Mouse (Mus musculus): ENCODE results near the gene Foxo1. TPM values are rescaled to one million over a fixed set of nuclear protein-coding genes. Genes with fewer than 3 reads are reported as not detected.

The Foxo1 gene
- polyA plus RNA-seq, 1 experiment from 2014 or later: 4.3 TPM

GRCm38 (mm10) chr3:52327146-52327545, 59.0 kb downstream of the Foxo1 start:
- Histone ChIP-seq H3K9ac (no peak overlapping the region), H3K9me3 (no peaks in the 10 kb centered on the region), H3K4me3 (no peak overlapping the region), H3K4me2 (replicated peaks) (no peak overlapping the region), H3K4me1 (no peaks in the 10 kb centered on the region; the same call in 1 of the 2 replicates), H3K36me3 (no peaks in the 10 kb centered on the region), H3K27me3 (replicated peaks) (no peaks in the 10 kb centered on the region), H3K27ac (no peak overlapping the region)
- ATAC-seq (ENCODE audit: low FRiP score, low read depth): no peak
- 86% methylated on average over 13 of the region's 13 CpGs for WGBS

- Histone ChIP-seq H3K9ac (no peak overlapping the region), H3K27me3 (replicated peaks) (no peaks in the 10 kb centered on the region), H3K4me2 (replicated peaks) (no peak overlapping the region), H3K27ac (no peak overlapping the region), H3K4me3 (no peak overlapping the region), H3K4me1 (no peaks in the 10 kb centered on the region), H3K9me3 (no peaks in the 10 kb centered on the region), H3K36me3 (no peaks in the 10 kb centered on the region)
- no peak for ATAC-seq (ENCODE audit: low FRiP score, low read depth)
- 95% methylated on average over 1 of the region's 1 CpGs for WGBS
These were observed 63.6 kb downstream of the Foxo1 start for GRCm38 (mm10) chr3:52331709-52332108.

GRCm38 (mm10) chr3:52338761-52339160, 70.6 kb downstream of the Foxo1 start:
- no peaks in the 10 kb centered on the region for H3K27me3 ChIP-seq (replicated peaks)
- no peak overlapping the region for H3K4me3 ChIP-seq
- WGBS: 90% methylated on average over 4 of the region's 4 CpGs
- H3K4me1 ChIP-seq: peaks cover 4% of the 10 kb centered on the region; the same call in 1 of the 2 replicates
- H3K27ac ChIP-seq: no peak overlapping the region
- no peak overlapping the region for H3K9ac ChIP-seq
- H3K4me2 ChIP-seq (replicated peaks): no peak overlapping the region
- H3K36me3 ChIP-seq: no peaks in the 10 kb centered on the region
- ATAC-seq (ENCODE audit: low FRiP score, low read depth): no peak
- no peaks in the 10 kb centered on the region for H3K9me3 ChIP-seq

GRCm38 (mm10) chr3:52340336-52341034, 72.3 kb downstream of the Foxo1 start:
- Histone ChIP-seq H3K9me3 (no peaks in the 10 kb centered on the region), H3K36me3 (no peaks in the 10 kb centered on the region), H3K4me1 (peaks cover 4% of the 10 kb centered on the region; the same call in 1 of the 2 replicates), H3K9ac (no peak overlapping the region), H3K27ac (no peak overlapping the region), H3K27me3 (replicated peaks) (no peaks in the 10 kb centered on the region), H3K4me3 (no peak overlapping the region), H3K4me2 (replicated peaks) (no peak overlapping the region)
- WGBS: 91% methylated on average over 12 of the region's 12 CpGs
- ATAC-seq (ENCODE audit: low FRiP score, low read depth): no peak

GRCm38 (mm10) chr3:52342226-52342625, 74.1 kb downstream of the Foxo1 start:
- 74% methylated on average over 3 of the region's 3 CpGs for WGBS
- H3K9ac ChIP-seq: no peak overlapping the region
- no peak overlapping the region for H3K4me3 ChIP-seq
- H3K36me3 ChIP-seq: no peaks in the 10 kb centered on the region
- no peak for ATAC-seq (ENCODE audit: low FRiP score, low read depth)
- no peaks in the 10 kb centered on the region for H3K27me3 ChIP-seq (replicated peaks)
- H3K4me2 ChIP-seq (replicated peaks): no peak overlapping the region
- no peak overlapping the region for H3K27ac ChIP-seq
- H3K9me3 ChIP-seq: no peaks in the 10 kb centered on the region
- peaks cover 4% of the 10 kb centered on the region; the same call in 1 of the 2 replicates for H3K4me1 ChIP-seq

GRCm38 (mm10) chr3:52342801-52343200, 74.7 kb downstream of the Foxo1 start:
- WGBS: 41% methylated on average over 3 of the region's 3 CpGs
- Histone ChIP-seq H3K36me3 (no peaks in the 10 kb centered on the region), H3K9ac (no peak overlapping the region), H3K27ac (no peak overlapping the region), H3K27me3 (replicated peaks) (no peaks in the 10 kb centered on the region), H3K4me3 (no peak overlapping the region), H3K4me1 (peaks cover 4% of the 10 kb centered on the region; the same call in 1 of the 2 replicates), H3K9me3 (no peaks in the 10 kb centered on the region), H3K4me2 (replicated peaks) (no peak overlapping the region)
- ATAC-seq (ENCODE audit: low FRiP score, low read depth): no peak

GRCm38 (mm10) chr3:52343270-52344070, 75.3 kb downstream of the Foxo1 start:
- Histone ChIP-seq H3K9me3 (no peaks in the 10 kb centered on the region), H3K4me1 (peaks cover 4% of the 10 kb centered on the region; the same call in 1 of the 2 replicates), H3K4me3 (no peak overlapping the region), H3K27ac (no peak overlapping the region), H3K9ac (no peak overlapping the region), H3K27me3 (replicated peaks) (no peaks in the 10 kb centered on the region), H3K4me2 (replicated peaks) (no peak overlapping the region), H3K36me3 (no peaks in the 10 kb centered on the region)
- no peak for ATAC-seq (ENCODE audit: low FRiP score, low read depth)
- 90% methylated on average over 6 of the region's 6 CpGs for WGBS

- H3K4me1 ChIP-seq: peaks cover 4% of the 10 kb centered on the region; the same call in 1 of the 2 replicates
- no peaks in the 10 kb centered on the region for H3K9me3 ChIP-seq
- H3K9ac ChIP-seq: no peak overlapping the region
- no peaks in the 10 kb centered on the region for H3K27me3 ChIP-seq (replicated peaks)
- no peaks in the 10 kb centered on the region for H3K36me3 ChIP-seq
- H3K27ac ChIP-seq: no peak overlapping the region
- H3K4me2 ChIP-seq (replicated peaks): no peak overlapping the region
- H3K4me3 ChIP-seq: no peak overlapping the region
- no peak for ATAC-seq (ENCODE audit: low FRiP score, low read depth)
- WGBS: 96% methylated on average over 11 of the region's 11 CpGs
These were observed 77.7 kb downstream of the Foxo1 start for GRCm38 (mm10) chr3:52345881-52346280.

GRCm38 (mm10) chr3:52346986-52347710, 79.0 kb downstream of the Foxo1 start:
- no peaks in the 10 kb centered on the region for H3K9me3 ChIP-seq
- WGBS: 83% methylated on average over 4 of the region's 4 CpGs

GRCm38 (mm10) chr3:52347980-52348622, 80.0 kb downstream of the Foxo1 start:
- no peak for ATAC-seq (ENCODE audit: low FRiP score, low read depth)
- 41% methylated on average over 10 of the region's 10 CpGs for WGBS
- Histone ChIP-seq H3K9me3 (no peaks in the 10 kb centered on the region), H3K4me3 (no peak overlapping the region), H3K27me3 (replicated peaks) (no peaks in the 10 kb centered on the region), H3K4me1 (no peaks in the 10 kb centered on the region), H3K27ac (no peak overlapping the region), H3K9ac (no peak overlapping the region), H3K36me3 (no peaks in the 10 kb centered on the region), H3K4me2 (replicated peaks) (no peak overlapping the region)

More at GRCm38 (mm10) chr3:52346986-52347710, 79.0 kb downstream of the Foxo1 start:
- Histone ChIP-seq H3K27ac (no peak overlapping the region), H3K4me3 (no peak overlapping the region), H3K9ac (no peak overlapping the region), H3K4me1 (peaks cover 4% of the 10 kb centered on the region; the same call in 1 of the 2 replicates), H3K36me3 (no peaks in the 10 kb centered on the region), H3K27me3 (replicated peaks) (no peaks in the 10 kb centered on the region), H3K4me2 (replicated peaks) (no peak overlapping the region)
- ATAC-seq (ENCODE audit: low FRiP score, low read depth): no peak

GRCm38 (mm10) chr3:52350636-52351035, 82.5 kb downstream of the Foxo1 start:
- H3K4me1 ChIP-seq: no peaks in the 10 kb centered on the region
- H3K4me2 ChIP-seq (replicated peaks): no peak overlapping the region
- no peak for ATAC-seq (ENCODE audit: low FRiP score, low read depth)
- no peak overlapping the region for H3K4me3 ChIP-seq
- 79% methylated on average over 8 of the region's 8 CpGs for WGBS
- H3K27ac ChIP-seq: no peak overlapping the region
- no peaks in the 10 kb centered on the region for H3K9me3 ChIP-seq
- no peak overlapping the region for H3K9ac ChIP-seq
- no peaks in the 10 kb centered on the region for H3K36me3 ChIP-seq
- H3K27me3 ChIP-seq (replicated peaks): no peaks in the 10 kb centered on the region

GRCm38 (mm10) chr3:52351901-52352300, 83.8 kb downstream of the Foxo1 start:
- Histone ChIP-seq H3K9me3 (no peaks in the 10 kb centered on the region), H3K4me3 (no peak overlapping the region), H3K4me2 (replicated peaks) (no peak overlapping the region), H3K27ac (no peak overlapping the region), H3K27me3 (replicated peaks) (no peaks in the 10 kb centered on the region), H3K36me3 (no peaks in the 10 kb centered on the region), H3K4me1 (no peaks in the 10 kb centered on the region), H3K9ac (no peak overlapping the region)
- no peak for ATAC-seq (ENCODE audit: low FRiP score, low read depth)
- 85% methylated on average over 9 of the region's 9 CpGs for WGBS
